Mouse (Mus musculus) liver, adult 2 months (tissue): ENCODE measurements at regions not wholly inside any gene's neighbourhood (a gene's known extent, or its start where the extent isn't known, plus 50 kb on each side); places are given as distances from the start of the nearest gene placed in this dataset.

Experiments
- CTCF ChIP-seq: fragments of 200-500 bp; IDR thresholded peaks from 2 replicates; pipeline ENCODE4 v1.5.1; 2011; ENCODE audit warnings: low read depth, low read length, control low read depth
- POLR2A ChIP-seq: fragments of 200-500 bp; IDR thresholded peaks from 2 replicates; pipeline ENCODE4 v1.6.1; 2011; ENCODE audit warnings: low read length, control low read depth; ENCODE audit not compliant: insufficient read depth; ENCODE audit errors: extremely low read depth

DNA sequence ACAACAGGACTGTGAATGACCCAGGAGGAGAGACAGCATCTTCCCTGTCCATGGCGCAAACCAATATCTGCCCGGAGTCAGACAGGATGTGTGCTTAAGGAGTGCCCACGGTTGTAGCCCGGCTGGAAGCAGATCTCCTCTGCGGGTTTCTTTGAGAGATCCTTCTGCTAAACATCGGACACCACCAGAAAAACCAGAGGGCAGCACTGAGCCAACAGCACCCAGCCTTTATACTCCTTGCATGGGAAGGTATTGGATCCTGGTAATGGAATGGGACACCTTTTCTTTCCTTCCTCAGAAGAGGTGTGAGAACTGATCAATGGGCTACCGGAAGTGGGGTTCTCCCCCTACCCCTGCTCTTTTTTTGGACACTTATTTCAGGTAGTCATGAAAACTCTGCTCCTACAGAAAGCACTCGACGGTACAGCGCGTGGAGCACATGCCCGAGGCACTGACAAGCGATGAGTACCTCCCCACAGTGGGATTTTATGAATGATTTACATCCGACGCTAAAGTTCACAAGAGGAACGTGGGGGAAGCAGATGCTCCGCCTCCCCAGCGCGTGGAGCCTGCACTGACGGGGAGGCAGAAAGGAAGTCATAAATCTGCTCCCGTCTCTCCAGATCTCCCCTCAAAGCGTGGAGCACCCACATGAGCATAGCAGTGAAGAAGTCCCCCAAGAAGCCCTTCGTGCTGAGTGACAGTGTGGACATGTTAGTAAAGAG is 278.9 kb downstream of the Vrk1 start:
- TF ChIP-seq CTCF (no peak), POLR2A (no peak)
